Mouse (Mus musculus): ENCODE results near the gene Tm9sf1. TPM values are rescaled to one million over a fixed set of nuclear protein-coding genes. Genes with fewer than 3 reads are reported as not detected.

Tm9sf1 gene
- polyA plus RNA-seq, 1 experiment from 2014 or later, result 62.1 TPM

- H3K36me3 ChIP-seq (ENCODE audit: control insufficient read depth, insufficient read depth), result peaks cover 20% of the 10 kb centered on the region
Observed at GRCm38 (mm10) chr14:55640816-55641215, 2.8 kb downstream of the Tm9sf1 start.

GRCm38 (mm10) chr14:55637795-55638194 is 5.8 kb downstream of the Tm9sf1 start, which contains the start of gene Gm49378:
Gene Gm49378 (minus strand): TSS chr14:55637895.
- no peak within 1 kb of the TSS for H3K27ac ChIP-seq (ENCODE audit: low read length)
- H3K4me1 ChIP-seq (replicated peaks; ENCODE audit: control insufficient read depth, insufficient read depth, low read length), result peaks cover 24% of the 10 kb centered on the region
- ATAC-seq, result no peak
- WGBS, result 95% methylated on average over 9 of the region's 9 CpGs
- H3K9me3 ChIP-seq (ENCODE audit: control insufficient read depth, low read length), result no peaks in the 10 kb centered on the region
- peaks cover 22% of the 10 kb centered on the region for H3K36me3 ChIP-seq (ENCODE audit: control insufficient read depth, insufficient read depth)
- no peak within 1 kb of the TSS for H3K4me3 ChIP-seq (replicated peaks; ENCODE audit: low read length)
- no peaks in the 10 kb centered on the region for H3K27me3 ChIP-seq (replicated peaks; ENCODE audit: control insufficient read depth, insufficient read depth, low read length)
- no peak within 1 kb of the TSS for H3K4me2 ChIP-seq (ENCODE audit: low read length)
- H3K9ac ChIP-seq (replicated peaks; ENCODE audit: low read depth, low read length), result no peak within 1 kb of the TSS

More at GRCm38 (mm10) chr14:55640816-55641215, 2.8 kb downstream of the Tm9sf1 start:
- Histone ChIP-seq H3K27ac (ENCODE audit: low read length) (no peak overlapping the region), H3K9ac (replicated peaks; ENCODE audit: low read depth, low read length) (no peak overlapping the region), H3K9me3 (ENCODE audit: control insufficient read depth, low read length) (no peaks in the 10 kb centered on the region), H3K27me3 (replicated peaks; ENCODE audit: control insufficient read depth, insufficient read depth, low read length) (no peaks in the 10 kb centered on the region), H3K4me1 (replicated peaks; ENCODE audit: control insufficient read depth, insufficient read depth, low read length) (peaks cover 24% of the 10 kb centered on the region), H3K4me2 (ENCODE audit: low read length) (no peak overlapping the region), H3K4me3 (replicated peaks; ENCODE audit: low read length) (no peak overlapping the region)
- 98% methylated on average over 14 of the region's 14 CpGs for WGBS
- ATAC-seq, result no peak

- Histone ChIP-seq H3K27me3 (replicated peaks; ENCODE audit: control insufficient read depth, insufficient read depth, low read length) (no peaks in the 10 kb centered on the region), H3K4me1 (replicated peaks; ENCODE audit: control insufficient read depth, insufficient read depth, low read length) (peaks cover 18% of the 10 kb centered on the region), H3K27ac (ENCODE audit: low read length) (peak within 1 kb of the TSS; percentile 73), H3K36me3 (ENCODE audit: control insufficient read depth, insufficient read depth) (peaks cover 18% of the 10 kb centered on the region), H3K4me3 (replicated peaks; ENCODE audit: low read length) (peak within 1 kb of the TSS; percentile 72), H3K9ac (replicated peaks; ENCODE audit: low read depth, low read length) (peak within 1 kb of the TSS; percentile 72), H3K4me2 (ENCODE audit: low read length) (peak within 1 kb of the TSS; percentile 92), H3K9me3 (ENCODE audit: control insufficient read depth, low read length) (no peaks in the 10 kb centered on the region)
- WGBS, result 1% methylated on average over 33 of the region's 33 CpGs
- peak; percentile 96 for ATAC-seq
Observed at GRCm38 (mm10) chr14:55635523-55636007, 8.0 kb downstream of the Tm9sf1 start, which contains the start of gene Ipo4. Gene Ipo4 (minus strand): TSS chr14:55635957.

GRCm38 (mm10) chr14:55634874-55635522 is 8.6 kb downstream of the Tm9sf1 start:
- H3K9ac ChIP-seq (replicated peaks; ENCODE audit: low read depth, low read length), result peak overlapping the region; percentile 72
- H3K36me3 ChIP-seq (ENCODE audit: control insufficient read depth, insufficient read depth), result peaks cover 19% of the 10 kb centered on the region
- H3K4me2 ChIP-seq (ENCODE audit: low read length), result peak overlapping the region; percentile 92
- H3K27ac ChIP-seq (ENCODE audit: low read length), result peak overlapping the region; percentile 73
- peak overlapping the region; percentile 72 for H3K4me3 ChIP-seq (replicated peaks; ENCODE audit: low read length)
- WGBS, result 4% methylated on average over 23 of the region's 23 CpGs
- peaks cover 18% of the 10 kb centered on the region for H3K4me1 ChIP-seq (replicated peaks; ENCODE audit: control insufficient read depth, insufficient read depth, low read length)
- H3K27me3 ChIP-seq (replicated peaks; ENCODE audit: control insufficient read depth, insufficient read depth, low read length), result no peaks in the 10 kb centered on the region
- no peaks in the 10 kb centered on the region for H3K9me3 ChIP-seq (ENCODE audit: control insufficient read depth, low read length)
- peak; percentile 35; the same call in 1 of the 2 replicates for ATAC-seq

- Histone ChIP-seq H3K4me1 (replicated peaks; ENCODE audit: control insufficient read depth, insufficient read depth, low read length) (peaks cover 5% of the 10 kb centered on the region), H3K4me3 (replicated peaks; ENCODE audit: low read length) (no peak overlapping the region), H3K9me3 (ENCODE audit: control insufficient read depth, low read length) (no peaks in the 10 kb centered on the region), H3K4me2 (ENCODE audit: low read length) (no peak overlapping the region), H3K27me3 (replicated peaks; ENCODE audit: control insufficient read depth, insufficient read depth, low read length) (no peaks in the 10 kb centered on the region), H3K27ac (ENCODE audit: low read length) (no peak overlapping the region), H3K36me3 (ENCODE audit: control insufficient read depth, insufficient read depth) (peaks cover 48% of the 10 kb centered on the region), H3K9ac (replicated peaks; ENCODE audit: low read depth, low read length) (no peak overlapping the region)
- no peak for ATAC-seq
- WGBS, result 46% methylated on average over 5 of the region's 5 CpGs
Observed at GRCm38 (mm10) chr14:55629312-55629711, 14.3 kb downstream of the Tm9sf1 start.

GRCm38 (mm10) chr14:55628077-55628827 is 15.4 kb downstream of the Tm9sf1 start:
- no peak overlapping the region for H3K27ac ChIP-seq (ENCODE audit: low read length)
- ATAC-seq, result no peak
- 93% methylated on average over 27 of the region's 27 CpGs for WGBS

GRCm38 (mm10) chr14:55618486-55619195 is 25.0 kb downstream of the Tm9sf1 start:
- ATAC-seq, result no peak
- H3K27ac ChIP-seq (ENCODE audit: low read length), result no peak overlapping the region; the same call in 1 of the 2 replicates
- 55% methylated on average over 22 of the region's 22 CpGs for WGBS
- no peaks in the 10 kb centered on the region for H3K27me3 ChIP-seq (replicated peaks; ENCODE audit: control insufficient read depth, insufficient read depth, low read length)
- H3K9me3 ChIP-seq (ENCODE audit: control insufficient read depth, low read length), result no peaks in the 10 kb centered on the region
- no peaks in the 10 kb centered on the region for H3K4me1 ChIP-seq (replicated peaks; ENCODE audit: control insufficient read depth, insufficient read depth, low read length)
- no peaks in the 10 kb centered on the region for H3K36me3 ChIP-seq (ENCODE audit: control insufficient read depth, insufficient read depth)
- peak overlapping the region; percentile 27 for H3K4me2 ChIP-seq (ENCODE audit: low read length)
- H3K9ac ChIP-seq (replicated peaks; ENCODE audit: low read depth, low read length), result no peak overlapping the region; the same call in 1 of the 2 replicates
- peak overlapping the region; percentile 32 for H3K4me3 ChIP-seq (replicated peaks; ENCODE audit: low read length)

More at GRCm38 (mm10) chr14:55628077-55628827, 15.4 kb downstream of the Tm9sf1 start:
- Histone ChIP-seq H3K4me2 (ENCODE audit: low read length) (no peak overlapping the region), H3K4me3 (replicated peaks; ENCODE audit: low read length) (no peak overlapping the region), H3K27me3 (replicated peaks; ENCODE audit: control insufficient read depth, insufficient read depth, low read length) (no peaks in the 10 kb centered on the region), H3K9ac (replicated peaks; ENCODE audit: low read depth, low read length) (no peak overlapping the region), H3K9me3 (ENCODE audit: control insufficient read depth, low read length) (no peaks in the 10 kb centered on the region), H3K36me3 (ENCODE audit: control insufficient read depth, insufficient read depth) (peaks cover 46% of the 10 kb centered on the region), H3K4me1 (replicated peaks; ENCODE audit: control insufficient read depth, insufficient read depth, low read length) (no peaks in the 10 kb centered on the region)

GRCm38 (mm10) chr14:55617822-55618221 is 25.8 kb downstream of the Tm9sf1 start, which contains the start of gene Rec8:
Gene Rec8 (plus strand): TSS chr14:55618037.
- WGBS, result 22% methylated on average over 21 of the region's 21 CpGs
- H3K27ac ChIP-seq (ENCODE audit: low read length), result no peak within 1 kb of the TSS; the same call in 1 of the 2 replicates
- H3K36me3 ChIP-seq (ENCODE audit: control insufficient read depth, insufficient read depth), result no peaks in the 10 kb centered on the region
- no peaks in the 10 kb centered on the region for H3K27me3 ChIP-seq (replicated peaks; ENCODE audit: control insufficient read depth, insufficient read depth, low read length)
- H3K4me3 ChIP-seq (replicated peaks; ENCODE audit: low read length), result peak within 1 kb of the TSS; percentile 32
- no peak within 1 kb of the TSS; the same call in 1 of the 2 replicates for H3K9ac ChIP-seq (replicated peaks; ENCODE audit: low read depth, low read length)
- peak within 1 kb of the TSS; percentile 27 for H3K4me2 ChIP-seq (ENCODE audit: low read length)
- H3K9me3 ChIP-seq (ENCODE audit: control insufficient read depth, low read length), result no peaks in the 10 kb centered on the region
- peak; percentile 76 for ATAC-seq
- H3K4me1 ChIP-seq (replicated peaks; ENCODE audit: control insufficient read depth, insufficient read depth, low read length), result no peaks in the 10 kb centered on the region

Data from forebrain, embryonic 16.5 days (tissue).